Mouse (Mus musculus) E14TG2a.4 (cell line): ENCODE measurements at regions not wholly inside any gene's neighbourhood (a gene's known extent, or its start where the extent isn't known, plus 50 kb on each side); places are given as distances from the start of the nearest gene placed in this dataset.

Source experiments
- CTCF ChIP-seq: conservative IDR thresholded peaks from 2 replicates; pipeline ENCODE4 v1.5.1; 2014; ENCODE audit warnings: low read length
- POU5F1 ChIP-seq: IDR thresholded peaks from 2 replicates; pipeline ENCODE4 v1.6.1; 2014; ENCODE audit warnings: low read length, borderline replicate concordance

GRCm38 (mm10) chr2:172777774-172778173 is 162.3 kb downstream of the Bmp7 start:
- TF ChIP-seq CTCF (peak; percentile 70), POU5F1 (no peak)
